Mouse (Mus musculus): Measurements from ENCODE around the gene Fgfrl1. TPM values are rescaled to one million over a fixed set of nuclear protein-coding genes. Genes with fewer than 3 reads are reported as not detected.

Fgfrl1 gene
- 8.7 and 9.4 TPM in 2 replicates for polyA plus RNA-seq (2015; fragmentation: Nextera tagmentation; extraction: Ambion mirVana)

GRCm38 (mm10) chr5:108692271-108692670 is at the start of gene Fgfrl1:
Fgfrl1 (plus strand) TSS chr5:108692382.

DNA sequence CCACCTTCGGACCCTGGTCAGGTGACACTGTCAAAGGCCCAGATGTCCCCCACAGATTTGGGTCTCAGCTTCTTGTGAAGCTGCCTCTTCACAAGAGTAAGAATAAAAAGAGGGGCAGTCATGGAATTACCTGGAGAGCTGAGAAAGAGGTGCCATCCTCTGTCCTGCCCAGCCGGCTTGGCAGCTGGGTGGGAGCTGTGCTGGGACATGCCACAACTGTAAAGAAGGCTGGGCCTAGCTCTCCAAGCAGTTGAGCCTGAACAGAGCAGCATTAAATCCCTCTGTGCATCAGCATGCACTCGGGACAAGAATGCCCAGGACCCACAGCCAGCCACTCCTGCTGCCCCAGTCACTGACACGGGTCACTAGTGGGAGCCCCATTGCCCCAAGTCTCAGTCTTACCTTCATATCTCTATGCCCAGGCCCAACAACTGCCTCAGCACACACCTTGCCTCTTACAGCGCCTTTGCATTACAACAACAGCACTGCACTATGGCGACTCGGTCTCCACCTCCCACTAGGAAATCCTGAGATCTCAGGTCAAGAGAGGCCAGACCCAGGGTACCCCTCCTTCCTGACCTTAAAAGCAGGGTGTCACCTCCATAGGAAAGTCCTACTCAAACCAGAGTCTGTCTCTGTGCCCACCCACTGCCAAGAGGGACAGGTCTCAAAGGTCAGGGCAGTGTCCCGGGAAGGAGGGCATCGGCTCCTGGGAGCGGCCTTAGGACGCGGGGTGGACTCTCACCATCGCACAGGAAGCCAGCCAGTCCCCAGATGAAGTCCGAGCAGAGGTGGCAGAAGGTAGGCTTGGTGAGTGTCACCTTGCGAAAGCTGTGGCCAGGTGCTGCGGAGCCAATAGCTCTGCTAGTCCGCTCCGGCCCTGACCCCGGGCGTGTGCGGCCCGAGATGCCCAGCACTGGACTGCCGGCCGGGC is 32.2 kb upstream of the Fgfrl1 start, which contains the start of gene Idua:
TSS of gene Idua (plus strand) at position 634 of the 934 bp plus-strand sequence.

GRCm38 (mm10) chr5:108668977-108669936 is 22.9 kb upstream of the Fgfrl1 start, which contains the start of gene Dgkq:
Dgkq (minus strand) TSS chr5:108669672.

GRCm38 (mm10) chr5:108675251-108675816 is 16.8 kb upstream of the Fgfrl1 start, which contains the start of gene Slc26a1:
Slc26a1 (minus strand) TSS chr5:108675569.

Other genes starting within 250 kb of the Fgfrl1 start
- 0.24 and 0.34 TPM in 2 replicates for gene Mfsd7a, start 243.5 kb upstream of the Fgfrl1 start, polyA plus RNA-seq (2015; fragmentation: Nextera tagmentation; extraction: Ambion mirVana)
- gene Pcgf3, start 231.2 kb upstream of the Fgfrl1 start, polyA plus RNA-seq (2015; fragmentation: Nextera tagmentation; extraction: Ambion mirVana): 6.2 and 6.6 TPM in 2 replicates
- gene Cplx1, start 142.4 kb upstream of the Fgfrl1 start, polyA plus RNA-seq (2015; fragmentation: Nextera tagmentation; extraction: Ambion mirVana): 0.12 TPM in 1 of 2 replicates, not detected in the other
- gene Gak, start 62.6 kb upstream of the Fgfrl1 start, polyA plus RNA-seq (2015; fragmentation: Nextera tagmentation; extraction: Ambion mirVana): 25.4 and 27.5 TPM in 2 replicates
- 13.6 and 15.8 TPM in 2 replicates for gene Tmem175, start 62.6 kb upstream of the Fgfrl1 start, polyA plus RNA-seq (2015; fragmentation: Nextera tagmentation; extraction: Ambion mirVana)
- gene Idua, start 32.1 kb upstream of the Fgfrl1 start, polyA plus RNA-seq (2015; fragmentation: Nextera tagmentation; extraction: Ambion mirVana): 4.3 and 5.1 TPM in 2 replicates
- gene Dgkq, start 22.7 kb upstream of the Fgfrl1 start, polyA plus RNA-seq (2015; fragmentation: Nextera tagmentation; extraction: Ambion mirVana): 2.6 and 4.0 TPM in 2 replicates
- gene Slc26a1, start 16.8 kb upstream of the Fgfrl1 start, polyA plus RNA-seq (2015; fragmentation: Nextera tagmentation; extraction: Ambion mirVana): 8.5 and 11.3 TPM in 2 replicates
- gene Rnf212, start 82.6 kb downstream of the Fgfrl1 start, polyA plus RNA-seq (2015; fragmentation: Nextera tagmentation; extraction: Ambion mirVana): 1.2 and 1.6 TPM in 2 replicates
- 0.28 TPM in 1 of 2 replicates, not detected in the other for gene Tmed11, start 103.0 kb downstream of the Fgfrl1 start, polyA plus RNA-seq (2015; fragmentation: Nextera tagmentation; extraction: Ambion mirVana)
- gene Vmn2r8, start 116.5 kb downstream of the Fgfrl1 start, polyA plus RNA-seq (2015; fragmentation: Nextera tagmentation; extraction: Ambion mirVana): not detected in 2 replicates
- gene Vmn2r9, start 160.2 kb downstream of the Fgfrl1 start, polyA plus RNA-seq (2015; fragmentation: Nextera tagmentation; extraction: Ambion mirVana): not detected in 2 replicates

Measured in spleen, postnatal 0 days (tissue).